25 mouse cellular contexts compared by ENCODE assay signal in the genomic region with DNA sequence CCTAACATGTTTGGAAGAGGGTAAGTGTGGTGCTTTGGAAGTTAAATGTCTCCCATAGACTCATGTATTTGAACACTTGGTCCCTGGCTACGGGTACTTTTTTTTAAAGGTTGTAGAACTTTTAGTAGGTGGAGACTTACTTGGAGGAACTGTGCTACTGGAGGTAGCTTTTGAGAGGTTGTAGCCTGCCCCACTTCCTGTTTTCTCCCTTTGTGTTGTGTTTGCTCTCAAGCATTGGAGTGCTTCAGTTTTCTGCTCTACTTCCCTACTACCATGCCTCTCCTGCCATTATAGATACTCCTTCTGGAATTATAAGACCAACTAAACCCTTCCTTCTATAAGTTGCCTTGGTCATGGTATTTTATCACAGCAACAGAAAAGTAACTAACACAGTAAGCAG. TPM values are rescaled to one million over a fixed set of nuclear protein-coding genes. Genes with fewer than 3 reads are reported as not detected.
A peak's percentile ranks its signal among the peaks of the same experiment; 100 is the strongest.
DNase-seq lines count a peak whose midpoint lies in the region; ATAC-seq and TF ChIP-seq lines count a peak whose summit lies in the region.
"Had no signal": no experiment of that assay in that cellular context is flagged by ENCODE, and none has a peak within 500 bp of the region (broad histone marks: within the 10 kb centered on the region; RNA-seq: fewer than 3 reads in every experiment).

No protein-coding gene starts in this region.

- H3K27me3 ChIP-seq in CH12.LX (replicated peaks) = no peaks in the 10 kb centered on the region
- H3K27me3 ChIP-seq: embryonic facial prominence, embryonic 15.5 days had no signal

- H3K79me2 ChIP-seq in CH12.LX (replicated peaks; ENCODE audit: control insufficient read depth, extremely low read depth, insufficient read depth, poor library complexity, severe bottlenecking) = no peaks in the 10 kb centered on the region

- H3K9me3 ChIP-seq in CH12.LX (replicated peaks; ENCODE audit: low read length) = no peaks in the 10 kb centered on the region
- H3K9me3 ChIP-seq: embryonic facial prominence, embryonic 13.5 days; embryonic facial prominence, embryonic 15.5 days; forebrain, embryonic 10.5 days; forebrain, embryonic 12.5 days had no signal

- no peak for TF ChIP-seq RAD21 in CH12.LX (IDR thresholded peaks at IDR 0.05; ENCODE audit: low read depth, low read length)

- TF ChIP-seq POLR2A in CH12.LX (IDR thresholded peaks at IDR 0.05; ENCODE audit: low read depth, low read length) = no peak

- no peak overlapping the region for H3K4me3 ChIP-seq in CH12.LX (replicated peaks in 1 of 3; ENCODE audit: low read depth in 2 of 3, low read length in 2 of 3, poor library complexity in 1 of 3)
- H3K4me3 ChIP-seq: embryonic facial prominence, embryonic 13.5 days; embryonic facial prominence, embryonic 15.5 days; erythroblast, embryonic 14.5 days; forebrain, embryonic 10.5 days; forebrain, embryonic 12.5 days had no signal

- no peak for TF ChIP-seq EP300 in CH12.LX (IDR thresholded peaks at IDR 0.05; ENCODE audit: low read length)

- DNase-seq in CH12.LX (ENCODE audit: extremely low read depth) = peak; percentile 2
- DNase-seq in MEL-GATA-1-ER (ENCODE audit: extremely low read depth, low read depth) = peak; percentile 64
- no peak for DNase-seq in heart, postnatal 14 days
- DNase-seq in heart, adult 8-10 months (ENCODE audit: low spot score) = no peak
- DNase-seq in retina, postnatal 1 day = no peak
- DNase-seq: adrenal gland, adult 2 months; adrenal gland, postnatal 10 days; adrenal gland, postnatal 25 days; B cell, adult 2 months; cerebellum, adult 11-12 months; cerebellum, adult 2 months; cerebellum, adult 9-10 months; cerebellum, postnatal 10 days; cerebellum, postnatal 25 days; embryo, embryonic 11 days; forebrain, postnatal 0 days had no signal

- H3K27ac ChIP-seq in CH12.LX (ENCODE audit: insufficient read depth, low read depth) = no peak overlapping the region
- H3K27ac ChIP-seq: embryonic facial prominence, embryonic 13.5 days; embryonic facial prominence, embryonic 15.5 days; forebrain, embryonic 10.5 days; forebrain, embryonic 12.5 days had no signal

- in situ Hi-C loops in CH12.LX (cut with MboI; ENCODE audit: low pct_ligation_motif_present, low pct_unique_long_range_greater_than_20kb, low sequenced_read_pairs) = no loop called here

- H3K9ac ChIP-seq in CH12.LX (ENCODE audit: insufficient read depth, low read depth) = no peak overlapping the region
- H3K9ac ChIP-seq: embryonic facial prominence, embryonic 13.5 days; embryonic facial prominence, embryonic 15.5 days; forebrain, embryonic 12.5 days; forebrain, postnatal 0 days had no signal

- H3K36me3 ChIP-seq in CH12.LX (replicated peaks in 1 of 2; ENCODE audit: control insufficient read depth in 1 of 2, insufficient read depth in 1 of 2, low read length in 1 of 2) = no peaks in the 10 kb centered on the region
- H3K36me3 ChIP-seq: embryonic facial prominence, embryonic 13.5 days; embryonic facial prominence, embryonic 15.5 days; forebrain, embryonic 10.5 days; forebrain, embryonic 12.5 days had no signal

- 0 out of 2 replicates have a peak, but pooled peaks have one; percentile 23 for ATAC-seq in megakaryocyte progenitor cell, adult 5-6 weeks (replicated peaks; ENCODE audit: poor library complexity)
- no peak for ATAC-seq in cerebellum, adult (ENCODE audit: insufficient number of reproducible peaks, low FRiP score, low TSS enrichment)
- ATAC-seq: CD4-positive, CD25-positive, alpha-beta regulatory T cell, adult 4 months; forebrain, embryonic 14.5 days; forebrain, postnatal 0 days had no signal

- intact Hi-C loops in heart, postnatal 14 days (cut with DNase I) = loop anchor here (10.0 kb wide), 1 partner anchor 245 kb away; no protein-coding TSS in a partner anchor

- H3K4me2 ChIP-seq in CH12.LX (ENCODE audit: insufficient read depth, low read depth, poor library complexity, severe bottlenecking) = no peak overlapping the region
- H3K4me2 ChIP-seq: embryonic facial prominence, embryonic 13.5 days; embryonic facial prominence, embryonic 15.5 days; forebrain, embryonic 12.5 days had no signal

- H3K4me1 ChIP-seq in CH12.LX (ENCODE audit: control insufficient read depth in 1 of 2, insufficient read depth in 2 of 2) = no peaks in the 10 kb centered on the region
- H3K4me1 ChIP-seq: embryonic facial prominence, embryonic 13.5 days; embryonic facial prominence, embryonic 15.5 days; forebrain, embryonic 12.5 days had no signal

- no peak for TF ChIP-seq CTCF in CH12.LX (conservative IDR thresholded peaks at IDR 0.05 in 1 of 2, IDR thresholded peaks at IDR 0.05 in 1 of 2; ENCODE audit: low read depth in 2 of 2, low read length in 2 of 2)

- dilution Hi-C loops in CH12.LX (cut with MboI; ENCODE audit: extremely low pct_ligation_motif_present, extremely low pct_unique_long_range_greater_than_20kb, low sequenced_read_pairs) = no loop called here

TF ChIP-seq in CH12.LX, 34 proteins besides CTCF, POLR2A, EP300 and RAD21:
- TF ChIP-seq CHD1 (IDR thresholded peaks at IDR 0.05; ENCODE audit: low read depth, low read length) (no peak), ZMIZ1 (IDR thresholded peaks at IDR 0.05; ENCODE audit: low read depth, low read length) (no peak), MXI1 (IDR thresholded peaks at IDR 0.05; ENCODE audit: low read depth, low read length) (no peak), KAT2A (IDR thresholded peaks at IDR 0.05; ENCODE audit: insufficient replicate concordance, low read length) (no peak), ZNF384 (IDR thresholded peaks at IDR 0.05; ENCODE audit: low read depth, low read length) (no peak), CHD2 (IDR thresholded peaks at IDR 0.05; ENCODE audit: low read length) (no peak), TCF12 (IDR thresholded peaks at IDR 0.05; ENCODE audit: low read depth, low read length) (no peak), ZKSCAN1 (IDR thresholded peaks at IDR 0.05; ENCODE audit: borderline replicate concordance, low read depth, low read length) (no peak), PAX5 (IDR thresholded peaks at IDR 0.05; ENCODE audit: low read length) (no peak), MEF2A (IDR thresholded peaks at IDR 0.05; ENCODE audit: borderline replicate concordance, low read depth, low read length) (no peak), UBTF (IDR thresholded peaks at IDR 0.05; ENCODE audit: low read depth, low read length) (no peak)

RNA-seq across cellular contexts. Expression of a gene that starts 5.3 kb away (rescaled TPM):
- total RNA-seq in CH12.LX (2012; rRNA removed) = 0.13 TPM in 2 replicates
- total RNA-seq in CH12.LX (2014; rRNA removed) = 0.30 and 0.78 TPM in 2 replicates
- polyA plus RNA-seq in CH12.LX (2012; ENCODE audit: insufficient read length, low read depth) = 0.40 and 0.42 TPM in 2 replicates
- 0.27 and 0.37 TPM in 2 replicates for total RNA-seq in megakaryocyte progenitor cell, adult 5-6 weeks (2015)
- total RNA-seq in megakaryocyte progenitor cell, adult 5-6 weeks (2017) = 0.51 and 0.71 TPM in 2 replicates
- total RNA-seq in heart, postnatal 14 days (2021) = 1 to 10 TPM; 2.4 to 3.2 TPM
- 1 to 10 TPM in 3 of 4 experiments, under 1 TPM in 1; 0.94 to 2.1 (median 1.5) TPM for total RNA-seq in heart, adult 8-10 months (2022)
- polyA plus RNA-seq: CD4-positive, CD25-positive, alpha-beta regulatory T cell, adult 4 months had no signal

Comparison
In these comparisons a context has a peak if more than half of its experiments do, and no peak if none do; other contexts are left out.
1. DNase-seq: peak in CH12.LX (single experiment) and MEL-GATA-1-ER (single experiment); none in heart, postnatal 14 days (0 of 2), heart, adult 8-10 months (single experiment) and retina, postnatal 1 day (single experiment).